Mouse (Mus musculus): ENCODE data around the gene Ttc7b.

Gene Ttc7b

DNA sequence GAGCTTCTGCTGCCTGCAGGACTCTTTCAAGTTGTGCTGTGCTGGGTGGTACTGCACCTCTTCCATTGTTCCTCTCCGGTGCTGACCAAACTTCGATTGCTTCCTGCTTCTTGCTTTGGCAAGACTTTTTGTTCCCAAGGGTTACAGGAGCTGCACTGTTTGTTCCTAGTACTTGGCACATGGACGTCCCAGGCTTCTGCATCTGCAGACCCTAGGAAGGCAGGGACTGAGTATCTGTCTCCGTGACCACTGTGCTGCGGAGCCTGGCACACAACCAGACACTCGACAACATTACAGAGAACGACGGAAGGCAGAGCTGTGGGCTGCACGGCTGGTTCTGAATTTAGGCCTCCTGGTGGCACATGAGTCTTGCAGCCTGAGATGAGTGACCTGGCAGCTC is 192.1 kb downstream of the Ttc7b start:
- DNase-seq (ENCODE audit: low spot score), result peak; percentile 57

DNA sequence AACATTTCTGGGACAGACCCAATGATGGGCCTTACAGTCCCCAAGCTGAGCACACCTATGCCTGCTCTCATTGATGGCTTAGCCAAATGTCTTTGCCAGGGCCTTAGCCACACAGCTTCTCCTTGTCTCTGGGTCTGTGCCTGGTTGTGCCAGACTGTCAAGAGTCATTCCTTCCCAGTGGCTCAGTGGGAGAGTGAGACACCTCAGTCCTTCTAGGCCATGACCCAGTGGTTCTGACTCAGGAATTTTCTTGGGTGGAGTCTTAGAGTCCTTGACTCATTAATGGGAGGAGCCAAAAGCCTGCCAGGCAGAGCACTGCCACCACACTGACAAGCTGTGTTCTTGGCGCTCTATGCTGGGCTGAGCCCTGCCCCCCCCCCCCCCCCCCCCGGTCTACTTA is 193.9 kb downstream of the Ttc7b start:
- DNase-seq (ENCODE audit: low spot score), result no peak

DNA sequence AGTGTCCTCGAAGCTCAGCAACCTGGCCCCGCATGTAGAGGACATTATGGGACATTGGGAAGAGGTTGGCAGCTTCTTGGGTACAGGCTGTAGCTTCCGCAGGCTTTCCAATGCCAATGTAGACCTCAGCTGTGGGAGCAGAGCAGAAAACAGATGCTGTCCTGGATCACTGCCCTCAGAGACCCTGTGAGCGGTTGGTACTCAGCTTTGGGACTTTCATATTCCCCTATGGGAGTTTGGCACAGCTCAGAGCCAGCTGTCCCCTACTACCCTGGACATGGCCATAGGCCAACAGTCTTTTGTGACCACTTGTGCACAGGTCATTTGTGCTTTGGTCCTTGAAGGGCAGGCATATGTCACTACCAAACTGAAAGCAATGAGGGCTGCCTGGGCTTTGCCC is 195.0 kb downstream of the Ttc7b start:
- DNase-seq (ENCODE audit: low spot score), result no peak

GRCm38 (mm10) chr12:100325212-100325611 is 195.4 kb downstream of the Ttc7b start:
- DNase-seq (ENCODE audit: low spot score), result no peak

DNA sequence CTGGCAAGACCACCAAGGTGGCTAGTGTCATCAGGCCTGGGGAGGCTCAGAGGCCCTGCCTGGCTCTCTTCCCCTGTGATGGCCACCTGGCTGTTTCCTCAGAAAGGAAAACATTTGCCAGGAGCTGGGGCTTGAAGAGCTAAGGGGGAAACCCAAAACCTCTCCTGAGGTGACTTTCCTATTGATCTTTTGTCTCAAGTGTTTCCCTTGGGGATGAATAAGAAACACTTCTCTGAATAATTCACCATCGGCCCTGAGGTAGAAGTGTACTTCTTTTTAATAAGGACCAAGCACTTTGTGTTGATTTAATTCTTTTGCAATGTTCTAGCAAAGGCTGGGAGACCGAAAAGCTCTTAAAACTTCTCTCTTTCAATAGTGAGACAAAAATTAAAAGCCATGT is 197.0 kb downstream of the Ttc7b start:
- no peak for DNase-seq (ENCODE audit: low spot score)

DNA sequence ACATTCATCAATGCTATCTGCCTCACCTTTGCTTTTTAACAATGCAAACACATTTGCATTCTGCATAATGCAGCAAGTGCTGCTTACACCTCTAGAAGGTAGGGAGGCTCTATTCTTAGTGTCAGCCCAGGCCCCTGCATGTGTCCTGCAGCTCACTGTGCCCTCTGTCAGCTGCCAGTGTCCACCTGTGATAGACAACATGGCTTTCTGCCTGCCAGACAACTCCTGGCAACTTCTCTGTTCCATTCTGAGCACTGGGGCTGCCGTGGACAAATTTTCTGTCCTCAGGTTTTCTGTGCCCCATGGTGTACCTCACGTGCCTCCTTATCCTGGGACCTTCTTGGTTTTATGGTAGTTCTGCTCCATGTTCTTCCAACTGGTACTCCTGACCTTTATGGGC is 198.4 kb downstream of the Ttc7b start:
- DNase-seq (ENCODE audit: low spot score), result no peak

DNA sequence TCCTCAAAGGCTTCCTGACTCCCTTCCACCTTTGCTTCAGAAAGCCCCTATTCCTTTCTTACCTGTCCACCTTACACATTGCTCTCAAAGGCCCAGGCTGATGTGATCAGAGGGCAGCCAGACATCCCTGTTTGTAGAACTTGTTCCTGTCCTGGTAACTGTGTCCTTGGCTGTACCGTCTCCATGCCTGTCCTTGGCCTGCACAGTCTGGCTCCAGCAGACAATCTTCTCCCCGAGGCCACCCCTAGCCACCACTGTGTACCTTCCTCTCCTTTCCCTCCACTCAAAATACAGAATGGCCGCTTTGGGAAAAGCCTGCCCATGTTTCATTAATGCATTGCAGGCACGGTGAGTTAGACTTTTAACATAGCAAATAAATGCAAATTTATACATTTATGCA is 199.1 kb downstream of the Ttc7b start:
- DNase-seq (ENCODE audit: low spot score), result no peak

DNA sequence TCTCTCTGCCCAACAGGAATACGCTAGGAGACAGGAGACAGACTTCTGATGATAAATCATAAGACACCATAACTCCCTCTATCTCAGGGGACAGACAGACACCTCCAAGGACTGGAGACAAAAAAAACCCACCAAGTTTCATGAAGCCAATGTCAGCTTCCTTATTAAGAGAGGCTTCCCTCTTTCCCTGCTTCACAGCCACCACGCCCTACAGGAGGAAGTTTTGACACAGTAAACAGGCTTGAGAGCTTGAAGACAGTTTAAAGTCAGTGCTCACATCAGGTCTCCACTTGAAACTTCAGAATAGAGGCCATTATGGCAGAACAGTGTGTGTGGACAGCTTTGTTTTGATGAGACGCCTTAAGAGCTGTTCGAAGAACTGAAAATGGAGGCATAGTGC is 200.9 kb downstream of the Ttc7b start:
- no peak for DNase-seq (ENCODE audit: low spot score)

- no peak for DNase-seq (ENCODE audit: low spot score)
These were observed 202.7 kb downstream of the Ttc7b start for GRCm38 (mm10) chr12:100317936-100318335.

- DNase-seq (ENCODE audit: low spot score), result no peak
These were observed 204.5 kb downstream of the Ttc7b start for GRCm38 (mm10) chr12:100316094-100316493.

- no peak for DNase-seq (ENCODE audit: low spot score)
These were observed 205.3 kb downstream of the Ttc7b start for GRCm38 (mm10) chr12:100315119-100315885.

DNA sequence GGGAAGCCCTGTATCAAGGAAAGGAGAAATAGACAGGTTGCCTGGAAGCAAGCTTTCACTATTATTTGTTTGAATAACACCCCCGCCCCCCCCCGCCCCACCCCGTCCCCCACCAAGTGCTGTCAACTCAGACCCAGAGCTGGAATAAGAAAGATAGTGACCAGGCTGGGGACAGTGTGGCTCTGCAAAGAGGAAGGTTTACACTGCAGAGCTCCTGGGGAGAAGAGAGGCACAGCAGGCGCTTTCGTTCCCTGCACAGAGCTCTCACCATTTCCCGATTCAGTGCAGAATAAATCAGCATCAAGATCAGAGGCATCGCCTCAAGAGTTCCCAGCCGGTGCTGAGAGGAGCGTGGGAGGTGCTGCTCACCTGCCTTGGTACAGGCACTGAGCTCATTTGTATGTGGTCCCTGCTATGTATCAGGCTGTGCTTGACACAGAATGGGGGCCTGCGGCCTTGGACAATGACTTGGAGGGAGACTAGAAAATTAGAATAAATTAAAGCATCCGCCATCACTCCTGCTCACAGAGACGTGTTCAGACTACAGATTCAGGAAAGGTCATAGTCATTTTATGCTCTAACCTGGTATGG is 206.7 kb downstream of the Ttc7b start:
- DNase-seq (ENCODE audit: low spot score), result no peak

DNA sequence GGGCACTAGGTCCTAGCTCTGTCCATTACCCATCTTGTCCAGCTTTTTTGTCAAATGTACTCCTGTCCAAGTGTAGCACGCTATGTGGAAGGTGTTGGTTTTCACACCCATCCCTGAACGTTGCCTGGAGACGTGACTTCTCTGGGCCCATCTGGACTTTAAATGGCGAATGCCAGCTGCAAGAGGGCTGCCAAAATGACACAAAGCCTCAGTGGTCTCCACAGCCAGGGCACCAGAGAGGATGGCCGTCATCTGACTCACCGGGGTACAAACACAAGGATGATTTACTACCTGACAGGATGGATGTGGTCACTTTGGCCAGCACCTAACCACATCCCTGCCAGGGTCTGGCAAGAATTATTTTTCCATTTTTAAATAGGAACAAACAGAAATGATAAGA is 207.4 kb downstream of the Ttc7b start:
- DNase-seq (ENCODE audit: low spot score), result no peak

DNA sequence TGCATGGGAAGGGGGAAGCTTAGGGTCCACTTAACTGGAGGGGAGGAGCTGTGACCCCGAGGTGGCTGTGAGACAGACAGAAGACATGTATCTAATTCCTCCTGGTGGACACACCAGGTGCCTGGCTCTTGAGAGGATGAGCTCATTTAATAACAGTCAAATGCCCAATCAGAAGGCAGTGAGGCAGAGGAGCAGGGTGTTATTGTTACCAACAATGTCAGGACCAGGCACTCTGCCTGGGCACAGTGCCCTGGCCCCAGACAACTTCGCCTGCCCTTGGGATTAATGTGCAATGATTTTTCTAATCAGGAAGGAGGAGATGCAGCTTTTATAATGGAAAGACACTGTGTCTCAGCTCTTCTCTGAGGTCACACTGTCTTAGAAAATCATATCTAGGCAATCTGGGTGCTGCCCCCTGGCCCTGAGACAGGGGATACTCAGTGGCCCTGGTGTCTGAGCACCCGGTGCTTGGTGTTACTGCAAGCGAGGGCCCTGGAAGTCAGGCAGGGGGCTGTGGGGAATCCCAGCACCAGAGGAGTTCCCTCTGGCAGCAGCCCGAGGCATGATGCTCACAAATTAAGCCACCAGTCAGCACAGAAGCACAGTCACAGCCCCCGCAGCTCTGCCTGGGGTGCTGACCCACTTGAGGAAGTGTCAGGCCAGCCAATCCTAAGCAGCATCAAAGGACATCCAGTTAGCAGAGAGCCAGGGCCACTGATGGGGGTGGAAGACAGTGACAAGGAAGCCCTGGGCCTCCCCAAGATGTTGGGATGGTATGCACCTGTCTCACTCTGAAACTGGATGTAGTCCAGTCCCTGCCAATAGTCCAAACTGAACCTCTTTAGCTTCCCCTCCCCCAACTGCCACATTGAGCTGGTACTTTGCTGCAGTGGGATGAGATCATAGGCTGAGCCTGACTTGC is 209.9 kb downstream of the Ttc7b start:
- no peak for DNase-seq (ENCODE audit: low spot score)

DNA sequence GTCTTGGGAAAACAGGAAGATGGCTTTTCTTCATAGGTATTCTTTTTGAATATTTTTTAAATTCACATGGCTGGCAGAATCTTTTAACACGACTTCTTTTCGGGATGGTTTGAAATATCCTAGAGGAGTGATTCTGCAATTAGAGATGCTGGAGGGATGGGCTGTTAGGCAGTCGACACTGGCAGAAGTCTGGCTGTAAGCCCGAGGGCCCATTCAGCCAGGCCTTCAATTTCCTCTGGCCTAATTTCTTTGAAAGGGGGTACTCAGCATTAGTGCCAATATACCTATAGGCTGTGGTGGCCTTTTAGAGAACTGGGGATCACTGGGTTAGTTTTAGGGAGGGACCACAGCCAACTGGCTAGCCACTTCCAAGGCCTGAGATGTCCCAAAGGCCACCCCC is 211.4 kb downstream of the Ttc7b start:
- no peak for DNase-seq (ENCODE audit: low spot score)

DNA sequence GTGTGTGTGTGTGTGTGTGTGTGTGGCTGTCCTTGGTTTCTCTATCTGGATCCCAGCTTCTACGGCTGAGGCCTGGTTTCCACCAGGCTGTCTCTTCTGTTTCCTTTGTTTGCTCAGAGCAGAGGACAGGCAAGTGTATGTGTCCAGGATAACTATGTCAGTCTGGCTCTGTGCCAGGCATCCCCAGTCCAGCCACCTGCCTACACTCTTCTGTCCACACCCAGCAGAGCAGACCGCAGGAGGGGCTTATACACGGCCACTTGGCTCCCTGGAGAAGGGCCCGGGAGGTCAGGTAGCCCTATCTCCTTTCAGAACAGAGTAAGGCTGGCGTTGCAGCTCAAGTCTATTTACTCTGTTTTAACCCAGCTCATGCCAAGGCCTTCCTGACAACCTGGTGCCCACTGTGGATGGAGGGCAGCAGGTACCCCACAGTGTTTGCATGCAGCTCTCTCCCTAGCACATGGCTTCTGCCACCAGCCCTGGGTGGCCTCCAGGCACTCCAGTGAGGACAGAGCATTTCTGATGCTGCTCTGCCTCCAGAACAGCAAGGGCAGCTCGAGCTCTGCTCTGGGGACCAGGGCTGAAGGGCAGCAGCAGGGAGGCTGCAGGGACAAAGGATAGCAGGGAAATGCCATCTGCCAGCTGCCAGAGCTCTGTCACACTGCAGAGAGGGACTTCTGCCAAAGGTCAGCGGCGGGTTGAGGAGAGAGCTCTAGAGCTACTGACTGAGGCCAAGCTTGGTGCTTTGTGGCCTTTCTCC is 212.9 kb downstream of the Ttc7b start:
- DNase-seq (ENCODE audit: low spot score), result no peak

DNA sequence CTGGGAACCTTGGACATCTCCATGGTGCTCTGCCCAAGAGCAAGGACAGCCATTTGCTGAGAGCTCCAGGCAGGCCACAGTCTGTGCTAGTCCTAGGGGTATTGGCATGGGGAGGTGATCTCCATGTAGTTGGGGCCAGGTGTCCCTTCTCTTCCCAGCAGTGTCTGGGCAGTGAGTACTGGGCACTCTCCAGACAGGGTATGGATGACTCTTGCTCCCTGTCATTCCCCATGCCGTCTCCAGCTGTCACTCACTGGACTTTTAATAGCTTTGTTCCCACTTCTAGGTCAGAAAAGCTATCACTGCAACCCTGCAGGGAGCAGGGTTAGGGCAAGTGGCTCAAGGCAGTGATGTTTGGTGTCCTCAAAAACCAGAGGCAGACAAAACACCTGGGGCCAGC is 214.3 kb downstream of the Ttc7b start:
- no peak for DNase-seq (ENCODE audit: low spot score)

DNA sequence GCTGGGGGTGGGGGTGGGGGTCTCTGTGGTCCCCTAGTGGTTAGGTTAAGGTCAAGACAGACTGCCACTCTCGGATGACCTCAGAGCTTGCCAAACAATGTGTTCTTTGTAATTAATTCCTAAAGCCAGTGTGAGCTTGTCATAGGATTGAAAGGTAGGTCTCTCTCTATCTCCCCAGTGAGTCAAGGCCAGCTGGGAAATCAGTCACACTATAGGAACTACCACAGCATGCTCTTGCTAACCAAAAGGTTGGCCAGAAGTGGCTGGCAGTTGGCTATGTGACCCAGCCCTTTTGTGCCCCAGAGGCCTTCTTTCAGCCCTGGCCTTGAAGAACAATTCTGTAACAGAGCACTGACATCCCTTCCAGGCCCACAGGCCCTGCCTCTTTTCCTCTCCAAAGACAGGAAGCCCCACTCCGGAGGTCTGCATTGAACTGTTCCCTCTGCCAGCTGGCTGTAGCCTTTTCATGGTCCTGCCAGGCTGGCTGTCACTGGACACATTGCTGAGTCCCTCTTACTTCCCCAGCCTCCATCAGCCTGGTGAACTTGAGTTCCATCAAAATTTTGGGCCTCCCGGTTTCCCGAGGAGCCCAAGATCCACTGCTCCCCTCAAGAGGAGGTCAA is 215.5 kb downstream of the Ttc7b start:
- no peak for DNase-seq (ENCODE audit: low spot score)

DNA sequence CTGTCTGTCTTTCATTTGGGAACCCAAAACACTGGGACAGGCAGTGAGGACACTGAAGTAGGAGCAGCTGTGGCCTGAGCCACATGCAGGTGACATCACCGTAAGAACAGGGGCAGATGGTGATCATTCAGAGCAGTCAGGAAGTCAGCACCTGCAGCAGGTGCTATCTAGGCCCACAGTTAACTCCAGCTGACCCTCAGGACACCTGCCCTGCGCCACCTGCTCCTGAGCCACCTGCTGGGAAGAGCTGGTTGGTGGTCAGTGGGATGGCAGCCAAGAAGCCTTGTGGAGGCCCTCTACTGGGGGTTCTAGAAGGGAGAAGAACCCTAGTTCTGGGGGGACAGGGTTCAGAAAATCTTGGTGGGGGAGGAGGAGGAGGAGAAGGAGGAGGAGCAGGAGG is 216.3 kb downstream of the Ttc7b start:
- DNase-seq (ENCODE audit: low spot score), result no peak

- DNase-seq (ENCODE audit: low spot score), result no peak
These were observed 217.5 kb downstream of the Ttc7b start for GRCm38 (mm10) chr12:100303141-100303540.

DNA sequence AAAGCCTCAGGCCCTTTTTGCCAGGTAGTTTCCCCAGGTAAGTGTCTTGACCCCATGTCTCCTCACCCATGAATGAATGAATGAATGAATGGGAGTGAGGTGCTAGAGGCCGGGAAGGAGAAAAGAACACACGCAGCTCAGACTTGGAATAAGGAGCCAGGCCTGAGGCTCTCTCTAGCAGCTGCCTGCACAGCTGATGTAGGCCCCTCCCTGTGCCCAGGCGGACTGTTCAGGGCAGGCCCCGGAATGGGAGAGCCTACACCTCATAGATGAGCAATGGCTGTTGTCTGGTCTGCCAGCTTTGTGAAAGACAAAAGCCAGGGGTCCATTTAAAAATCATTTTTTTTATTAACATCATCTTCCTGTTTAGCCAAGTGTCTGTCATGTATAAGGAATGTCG is 220.2 kb downstream of the Ttc7b start:
- no peak for DNase-seq (ENCODE audit: low spot score)

DNA sequence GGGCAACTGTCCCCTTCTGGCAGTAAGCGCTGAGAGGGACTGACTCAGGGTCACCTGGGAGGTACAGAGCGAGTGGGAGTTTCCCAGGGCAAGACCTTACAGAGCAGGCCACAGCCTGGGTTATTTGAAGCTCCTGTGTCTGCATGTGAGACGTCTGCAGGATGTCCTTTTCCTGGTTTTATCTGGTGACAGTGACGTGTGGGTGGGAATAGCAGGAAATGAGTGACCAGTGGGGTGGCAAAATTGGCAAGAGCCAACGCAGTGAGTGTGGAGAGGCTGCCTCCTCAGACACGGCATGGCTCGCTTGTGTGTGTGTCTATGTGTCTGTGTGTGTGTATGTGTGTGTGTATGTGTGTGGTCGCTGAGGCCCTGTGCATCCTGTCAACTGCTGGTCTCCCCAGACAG is 221.3 kb downstream of the Ttc7b start:
- DNase-seq (ENCODE audit: low spot score), result no peak
